Mouse (Mus musculus) heart, postnatal 14 days (tissue): ENCODE results near the gene Kdsr. TPM values are rescaled to one million over a fixed set of nuclear protein-coding genes. Genes with fewer than 3 reads are reported as not detected.

ENCODE experiments used
- DNase-seq, 2 experiments: peaks; one replicate each; pipeline ENCODE4 v3.0.0; 2021 to 2022
- intact Hi-C: fragments of 180-260 bp; cut with DNase I; formaldehyde crosslinking; loops from one replicate; pipeline ENCODE4 v1.15.1; 2025
- long read RNA-seq, 2 experiments: library from polyadenylated mRNA; stranded (forward); transcript quantifications; one replicate each; pipeline ENCODE4 v2.0.0; 2021
- total RNA-seq, 2 experiments: library from RNA; stranded (reverse); gene quantifications; 2 replicates each; pipeline ENCODE4 v1.2.3; 2021

The Kdsr gene
- total RNA-seq: 1 to 10 TPM; 6.2 to 9.0 TPM
- long read RNA-seq, experiment 1, full-length matches to known transcripts: 5 of 6 reads
- long read RNA-seq, experiment 1, partial matches to known transcripts: 0 of 6 reads
- long read RNA-seq, experiment 1, other reads (novel, unspliced or antisense): 1 of 6 reads
- long read RNA-seq, experiment 2, full-length matches to known transcripts: 3 of 4 reads
- long read RNA-seq, experiment 2, partial matches to known transcripts: 0 of 4 reads
- long read RNA-seq, experiment 2, other reads (novel, unspliced or antisense): 1 of 4 reads

GRCm38 (mm10) chr1:106759572-106760435 lies at the start of gene Kdsr:
TSS of gene Kdsr (minus strand) at chr1:106759727.
- intact Hi-C loops: loop anchor here (2.0 to 10.0 kb wide), 3 partner anchors 37 to 765 kb away; partner anchors contain the start of genes Vps4b and Zcchc2
- DNase-seq: peak; percentile 97

GRCm38 (mm10) chr1:106799931-106800330 lies 40.4 kb upstream of the Kdsr start:
- no peak for DNase-seq
- intact Hi-C loops: loop anchor here (5.0 kb wide), 1 partner anchor 43 kb away; the partner anchor contains the start of gene Kdsr

- intact Hi-C loops: loop anchor here (5.0 kb wide), 1 partner anchor 42 kb away; the partner anchor contains the start of gene Kdsr
- no peak for DNase-seq
Observed at GRCm38 (mm10) chr1:106799406-106799805, 39.9 kb upstream of the Kdsr start.

DNA sequence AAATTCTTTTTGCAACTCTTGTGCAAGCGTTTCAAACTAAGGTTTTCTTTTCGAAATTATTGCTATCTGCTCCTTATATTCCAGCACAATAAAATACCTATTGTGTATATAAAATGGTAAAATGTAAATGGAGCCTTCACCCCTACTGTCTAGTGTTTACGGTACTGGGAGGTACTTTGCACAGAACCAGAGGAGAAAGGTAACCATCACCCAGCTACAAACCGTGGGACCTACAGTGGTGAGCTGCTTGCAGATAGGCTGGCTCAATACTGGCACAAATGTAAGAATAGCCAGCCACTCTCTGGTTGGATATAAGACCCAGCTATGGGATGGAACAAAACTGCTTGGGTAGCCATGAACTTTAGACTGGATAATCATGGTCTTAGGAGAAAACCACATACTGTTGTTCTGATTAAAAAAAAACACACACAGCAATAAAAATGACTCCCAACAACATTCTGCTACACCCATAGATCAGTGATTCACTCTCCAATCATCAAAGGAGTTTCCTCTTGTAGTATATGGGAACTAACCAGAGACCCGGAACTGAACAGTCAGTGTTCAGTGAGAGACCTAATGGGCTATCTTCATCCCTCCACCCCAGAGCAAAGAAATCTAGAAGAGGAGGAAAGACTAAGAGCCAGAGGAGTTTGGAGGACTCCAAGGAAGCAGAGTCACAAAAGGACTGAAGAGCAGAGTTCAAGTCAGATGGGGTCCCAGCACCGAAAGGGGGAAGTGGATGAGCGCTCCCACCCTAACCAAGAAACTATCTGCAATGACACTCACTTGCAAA lies 37.7 kb upstream of the Kdsr start:
- DNase-seq: no peak
- intact Hi-C loops: loop anchor here (5.0 kb wide), 1 partner anchor 40 kb away; the partner anchor contains the start of gene Kdsr

GRCm38 (mm10) chr1:106796542-106796924 lies 37.0 kb upstream of the Kdsr start, which contains the start of gene Vps4b:
TSS of gene Vps4b (minus strand) at chr1:106796728.
- DNase-seq: peak; percentile 90 to 92
- intact Hi-C loops: loop anchor here (5.0 kb wide), 1 partner anchor 39 kb away; the partner anchor contains the start of gene Kdsr

GRCm38 (mm10) chr1:106795634-106796541 lies 36.4 kb upstream of the Kdsr start:
- peak; percentile 68 to 71 for DNase-seq
- intact Hi-C loops: loop anchor here (5.0 kb wide), 1 partner anchor 39 kb away; the partner anchor contains the start of gene Kdsr

DNA sequence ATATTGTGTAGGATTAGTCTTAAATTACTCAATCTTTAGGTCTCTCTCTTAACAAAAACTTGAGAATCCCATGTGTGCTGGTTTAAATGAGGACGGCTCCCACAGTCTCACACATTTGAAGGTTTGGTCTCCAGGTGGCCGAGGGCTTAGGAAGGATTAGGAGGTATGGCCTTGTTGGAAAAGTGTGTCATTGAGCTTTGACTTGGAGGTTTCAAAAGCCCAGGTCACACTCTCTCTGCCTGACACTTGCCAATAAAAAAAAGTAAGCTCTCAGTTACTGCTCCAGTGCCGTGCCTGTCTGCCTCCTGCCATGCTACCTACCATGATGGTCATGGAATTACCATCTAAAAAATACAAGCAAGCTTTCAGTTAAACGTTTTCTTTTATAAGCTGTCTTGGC lies 15.4 kb upstream of the Kdsr start:
- intact Hi-C loops: no loop called here
- DNase-seq: no peak

GRCm38 (mm10) chr1:106774092-106774491 lies 14.6 kb upstream of the Kdsr start:
- DNase-seq: no peak
- intact Hi-C loops: no loop called here

DNA sequence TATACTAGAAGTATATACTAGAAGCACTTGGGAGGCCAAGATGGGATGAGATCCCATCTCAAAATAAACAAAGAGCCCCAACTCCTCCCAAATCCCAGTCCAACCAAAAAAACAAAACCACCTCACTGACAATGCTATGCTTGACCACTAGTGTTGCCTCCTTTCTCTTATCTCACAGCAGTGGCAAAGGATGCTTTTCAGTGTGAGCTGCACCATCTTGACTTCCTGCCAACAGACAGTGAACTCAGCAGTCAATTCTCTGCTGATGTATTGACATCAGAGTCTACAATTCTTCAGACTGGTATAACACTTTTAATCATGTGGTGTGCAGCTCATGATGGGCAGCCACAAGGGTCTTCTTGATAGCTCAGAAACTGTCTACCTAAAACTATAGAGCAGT lies 9.2 kb upstream of the Kdsr start:
- intact Hi-C loops: no loop called here
- DNase-seq: no peak

DNA sequence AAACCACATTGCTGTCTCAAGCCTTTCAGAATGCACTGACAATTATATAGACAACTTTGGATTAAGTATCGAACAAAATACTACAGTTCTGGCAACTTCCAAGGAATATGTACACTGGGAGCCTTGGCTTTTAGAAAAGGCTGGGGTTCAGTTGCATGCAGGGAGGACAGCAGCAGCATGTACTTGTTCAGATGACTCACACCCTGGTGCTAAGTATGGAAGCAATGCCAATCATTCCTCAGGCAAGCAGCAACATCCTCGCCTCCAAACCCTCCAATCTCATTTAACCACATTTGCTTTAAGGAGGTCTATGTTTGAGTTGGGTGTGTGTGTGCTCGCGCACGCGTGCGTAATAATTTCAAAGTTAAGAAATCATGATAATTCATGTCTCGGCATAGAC lies 6.2 kb upstream of the Kdsr start:
- intact Hi-C loops: no loop called here
- no peak for DNase-seq

DNA sequence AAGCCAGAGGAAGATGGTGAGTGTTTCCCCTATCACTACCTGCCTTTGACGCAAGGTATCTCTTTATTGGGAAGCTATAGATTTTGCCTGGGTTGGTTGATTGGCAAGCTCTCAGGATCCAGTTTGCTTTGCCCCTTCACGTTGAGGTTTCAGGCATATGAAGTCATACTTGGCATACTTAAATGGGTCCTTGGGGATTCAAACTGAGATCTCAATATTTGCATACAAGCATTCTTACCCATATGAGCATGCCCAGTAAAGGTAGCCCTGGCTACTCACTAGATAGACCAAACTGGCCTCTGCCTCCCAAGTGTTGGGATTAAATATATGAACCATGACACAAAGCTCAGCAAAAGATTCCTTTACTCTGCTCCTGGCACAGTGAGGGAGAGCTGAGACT lies 5.3 kb upstream of the Kdsr start:
- intact Hi-C loops: no loop called here
- no peak for DNase-seq

DNA sequence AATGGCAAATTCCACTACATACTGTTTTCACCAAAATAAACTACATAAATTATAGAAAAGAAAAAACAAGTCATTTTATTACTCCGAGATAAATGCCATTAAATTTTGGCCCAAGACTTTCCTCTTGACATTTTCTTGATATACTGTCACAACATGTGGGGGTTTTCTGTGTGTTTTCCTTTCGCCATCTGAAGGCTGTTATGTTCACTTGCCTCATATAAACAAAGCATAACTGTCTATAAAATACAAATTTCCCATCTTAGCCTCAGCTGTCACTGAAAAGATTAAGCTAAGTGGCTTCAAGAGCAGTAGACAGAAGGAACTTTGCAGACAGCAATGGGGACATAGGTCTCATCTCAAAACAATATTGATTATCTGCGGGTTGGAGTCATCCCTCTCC lies 4.8 kb upstream of the Kdsr start:
- intact Hi-C loops: no loop called here
- DNase-seq: no peak

DNA sequence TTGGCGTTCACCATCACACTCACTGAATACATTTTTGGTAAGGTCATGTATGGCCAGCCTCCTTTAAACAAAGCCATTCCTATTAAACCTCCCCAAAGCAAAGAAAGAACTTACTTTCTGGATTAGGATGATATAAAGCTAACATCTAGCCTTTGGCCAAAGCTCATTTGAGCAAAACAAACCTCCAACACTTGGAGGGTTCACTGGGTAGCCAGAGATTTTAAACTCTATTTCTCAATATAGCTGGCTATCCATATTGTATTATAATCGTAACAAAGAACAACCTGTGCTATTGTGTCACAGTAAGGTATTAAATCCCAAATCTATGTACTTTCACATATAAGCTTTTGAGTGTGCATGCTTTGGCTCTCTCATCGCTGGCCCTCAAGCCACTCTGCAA lies 1.2 kb upstream of the Kdsr start:
- no peak for DNase-seq
- intact Hi-C loops: no loop called here

GRCm38 (mm10) chr1:106758734-106759571 lies 574 bp downstream of the Kdsr start:
- peak; percentile 17 to 33 for DNase-seq
- intact Hi-C loops: loop anchor here (2.0 to 10.0 kb wide), 3 partner anchors 38 to 764 kb away; partner anchors contain the start of genes Vps4b and Zcchc2

DNA sequence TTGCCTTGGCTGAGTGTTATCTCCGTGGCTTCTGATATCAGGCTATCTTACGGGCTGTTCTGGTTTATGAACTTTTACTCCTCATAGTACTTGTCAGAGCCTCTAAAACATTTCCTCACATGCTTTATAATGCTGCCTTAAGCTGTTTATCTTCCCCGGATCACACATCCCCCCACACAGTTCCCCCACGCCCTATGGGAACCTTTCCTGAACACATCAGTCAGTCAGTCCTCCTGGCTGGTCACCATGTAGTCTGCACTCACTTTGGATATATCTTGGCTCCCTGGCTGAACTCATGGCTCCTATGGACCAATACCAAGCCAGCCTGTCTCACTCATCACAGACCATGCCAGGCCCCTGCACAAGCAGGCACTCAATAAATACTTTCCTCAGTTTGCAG lies 2.9 kb downstream of the Kdsr start:
- no peak for DNase-seq
- intact Hi-C loops: loop anchor here (5.0 to 10.0 kb wide), 2 partner anchors 41 to 762 kb away; partner anchors contain the start of genes Vps4b and Zcchc2

DNA sequence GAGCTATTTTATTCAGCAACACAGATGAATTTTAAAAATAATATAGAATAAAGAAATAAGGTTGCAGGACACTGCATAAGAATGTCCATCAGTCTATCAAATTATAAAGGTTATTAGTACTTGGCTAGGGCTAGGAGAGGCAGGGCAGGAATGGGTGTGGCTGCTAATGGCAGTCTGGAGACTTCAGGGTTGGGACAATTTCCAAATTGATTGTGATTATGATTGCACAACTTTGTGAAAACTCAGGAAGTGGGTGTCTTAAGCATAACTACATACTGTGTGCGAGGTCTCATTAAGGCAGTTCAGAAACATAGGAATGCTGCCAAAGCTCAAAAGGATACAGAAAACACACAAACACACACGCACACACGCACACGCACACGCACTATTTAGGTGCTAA lies 7.5 kb downstream of the Kdsr start:
- DNase-seq: no peak

GRCm38 (mm10) chr1:106750656-106751055 lies 8.9 kb downstream of the Kdsr start:
- DNase-seq: peak in 1 of 2 experiments; percentile 12
- intact Hi-C loops: loop anchor here (10.0 kb wide), 1 partner anchor 756 kb away; the partner anchor contains the start of gene Zcchc2

More for the DNA sequence above, 7.5 kb downstream of the Kdsr start:
- intact Hi-C loops: loop anchor here (10.0 kb wide), 1 partner anchor 757 kb away; the partner anchor contains the start of gene Zcchc2
